ENCODE assay signal across 8 mouse cellular contexts in genomic region chr15:101977043-101977726, GRCm38 (mm10). TPM values are rescaled to one million over a fixed set of nuclear protein-coding genes. Genes with fewer than 3 reads are reported as not detected.
DNase-seq lines count a peak whose midpoint lies in the region; ATAC-seq and TF ChIP-seq lines count a peak whose summit lies in the region.

No protein-coding gene starts in this region.

- H3K9me3 ChIP-seq in hindbrain, postnatal 0 days (ENCODE audit: low read length): no peaks in the 10 kb centered on the region

- H3K4me3 ChIP-seq in hindbrain, postnatal 0 days (ENCODE audit: low read length): peak overlapping the region; percentile 38
- H3K4me3 ChIP-seq in left cerebral cortex, adult 2 months: peak overlapping the region; percentile 34
- H3K4me3 ChIP-seq in macrophage (ENCODE audit: inconsistent target): no peak overlapping the region; the same call in 1 of the 2 replicates

- no peaks in the 10 kb centered on the region for H3K36me3 ChIP-seq in hindbrain, postnatal 0 days (ENCODE audit: insufficient read depth, low read length)
- H3K36me3 ChIP-seq in macrophage (ENCODE audit: inconsistent target): no peaks in the 10 kb centered on the region

- H3K79me2 ChIP-seq in macrophage (ENCODE audit: inconsistent target): no peaks in the 10 kb centered on the region

- no peaks in the 10 kb centered on the region for H3K4me1 ChIP-seq in hindbrain, postnatal 0 days (ENCODE audit: insufficient read depth, low read length)

- H3K9ac ChIP-seq in hindbrain, postnatal 0 days (replicated peaks; ENCODE audit: low read length): peak overlapping the region; percentile 56

- peak; percentile 18 for DNase-seq in T-cell, adult 2 months (ENCODE audit: low spot score)
- peak; percentile 88 to 93 for DNase-seq in gastrocnemius, adult 8-10 months (ENCODE audit: low spot score in 2 of 2)
- peak; percentile 76 for DNase-seq in hindbrain, postnatal 0 days (ENCODE audit: low spot score)
- DNase-seq in left cerebral cortex, adult 2 months (ENCODE audit: extremely low spot score in 1 of 2, low spot score in 2 of 2): peak; percentile 83 to 85
- peak; percentile 87 for DNase-seq in right cerebral cortex, adult 18-20 months
- peak; percentile 80 for DNase-seq in urinary bladder, postnatal 10 days (ENCODE audit: low spot score)

- WGBS in hindbrain, postnatal 0 days: 4% methylated on average over 31 of the region's 39 CpGs
- 3% methylated on average over 36 of the region's 39 CpGs for WGBS in macrophage (ENCODE audit: missing documents)

- H3K27ac ChIP-seq in hindbrain, postnatal 0 days: peak overlapping the region; percentile 63
- peak overlapping the region; percentile 83 for H3K27ac ChIP-seq in left cerebral cortex, adult 2 months
- peak overlapping the region; percentile 89 for H3K27ac ChIP-seq in macrophage

- ATAC-seq in common myeloid progenitor, adult 5-6 weeks (replicated peaks; ENCODE audit: low read depth, poor library complexity, severe bottlenecking): peak; percentile 36
- ATAC-seq in hindbrain, postnatal 0 days: peak; percentile 74

- no peaks in the 10 kb centered on the region for H3K27me3 ChIP-seq in hindbrain, postnatal 0 days (ENCODE audit: insufficient read depth, low read length)

- peak; percentile 25 for TF ChIP-seq CTCF in hindbrain, postnatal 0 days (IDR thresholded peaks at IDR 0.05; ENCODE audit: low read depth)
- peak; percentile 23 for TF ChIP-seq CTCF in left cerebral cortex, adult 2 months (IDR thresholded peaks at IDR 0.05)

- intact Hi-C loops in left cerebral cortex, adult 2 months (cut with DNase I): no loop called here

- H3K4me2 ChIP-seq in hindbrain, postnatal 0 days (ENCODE audit: low read depth, low read length): peak overlapping the region; percentile 81

RNA-seq across cellular contexts. Expression of gene Krt78, which starts 23.1 kb away (rescaled TPM):
- total RNA-seq in common myeloid progenitor, adult 5-6 weeks (2017): not detected in 2 replicates
- total RNA-seq in gastrocnemius, adult 8-10 months (2022): not detected
- not detected in 2 replicates for total RNA-seq in hindbrain, postnatal 0 days (2014; rRNA removed)
- not detected in 2 replicates for polyA plus RNA-seq in hindbrain, postnatal 0 days (2015; fragmentation: Nextera tagmentation; extraction: Ambion mirVana)
- not detected for total RNA-seq in left cerebral cortex, adult 2 months (2021)
- not detected for total RNA-seq in macrophage (2018; cell fraction: chromatin; rRNA removed)
- total RNA-seq in macrophage (2018; cell fraction: cytosol; rRNA removed): not detected
- total RNA-seq in macrophage (2018; cell fraction: nucleus; rRNA removed): not detected
- polyA plus RNA-seq in macrophage (2018): not detected in 3 replicates

RNA-seq across cellular contexts. Expression of gene Krt8, which starts 27.1 kb away (rescaled TPM):
- total RNA-seq in common myeloid progenitor, adult 5-6 weeks (2017): not detected in 2 replicates
- total RNA-seq in gastrocnemius, adult 8-10 months (2022): under 1 TPM in 1 of 4 experiments, not detected in 3; 0.32 TPM
- 2.6 and 4.1 TPM in 2 replicates for total RNA-seq in hindbrain, postnatal 0 days (2014; rRNA removed)
- polyA plus RNA-seq in hindbrain, postnatal 0 days (2015; fragmentation: Nextera tagmentation; extraction: Ambion mirVana): 5.4 and 6.2 TPM in 2 replicates
- total RNA-seq in left cerebral cortex, adult 2 months (2021): under 1 TPM in 1 of 2 experiments, not detected in 1; 0.29 TPM
- total RNA-seq in macrophage (2018; cell fraction: chromatin; rRNA removed): not detected
- total RNA-seq in macrophage (2018; cell fraction: cytosol; rRNA removed): not detected
- total RNA-seq in macrophage (2018; cell fraction: nucleus; rRNA removed): not detected
- polyA plus RNA-seq in macrophage (2018): not detected in 3 replicates

RNA-seq across cellular contexts. Expression of gene Krt79, which starts 37.1 kb away (rescaled TPM):
- not detected in 2 replicates for total RNA-seq in common myeloid progenitor, adult 5-6 weeks (2017)
- total RNA-seq in gastrocnemius, adult 8-10 months (2022): not detected
- total RNA-seq in hindbrain, postnatal 0 days (2014; rRNA removed): 0.21 and 0.65 TPM in 2 replicates
- polyA plus RNA-seq in hindbrain, postnatal 0 days (2015; fragmentation: Nextera tagmentation; extraction: Ambion mirVana): 0.50 and 0.52 TPM in 2 replicates
- total RNA-seq in left cerebral cortex, adult 2 months (2021): not detected
- total RNA-seq in macrophage (2018; cell fraction: chromatin; rRNA removed): not detected
- not detected for total RNA-seq in macrophage (2018; cell fraction: cytosol; rRNA removed)
- total RNA-seq in macrophage (2018; cell fraction: nucleus; rRNA removed): not detected
- polyA plus RNA-seq in macrophage (2018): not detected in 3 replicates

RNA-seq across cellular contexts. Expression of gene Krt18, which starts 50.8 kb away (rescaled TPM):
- total RNA-seq in common myeloid progenitor, adult 5-6 weeks (2017): 15.7 and 19.7 TPM in 2 replicates
- 1 to 10 TPM in 1 of 4 experiments, under 1 TPM in 3; 0.29 to 2.0 (median 0.42) TPM for total RNA-seq in gastrocnemius, adult 8-10 months (2022)
- 3.4 and 5.0 TPM in 2 replicates for total RNA-seq in hindbrain, postnatal 0 days (2014; rRNA removed)
- 12.6 and 13.6 TPM in 2 replicates for polyA plus RNA-seq in hindbrain, postnatal 0 days (2015; fragmentation: Nextera tagmentation; extraction: Ambion mirVana)
- under 1 TPM; 0.33 to 0.38 TPM for total RNA-seq in left cerebral cortex, adult 2 months (2021)
- total RNA-seq in macrophage (2018; cell fraction: chromatin; rRNA removed): under 1 TPM in 1 of 26 experiments, not detected in 25; 0.47 TPM
- total RNA-seq in macrophage (2018; cell fraction: cytosol; rRNA removed): not detected
- total RNA-seq in macrophage (2018; cell fraction: nucleus; rRNA removed): not detected
- not detected in 3 replicates for polyA plus RNA-seq in macrophage (2018)

RNA-seq across cellular contexts. Expression of gene Krt4, which starts 52.6 kb away (rescaled TPM):
- not detected in 2 replicates for total RNA-seq in common myeloid progenitor, adult 5-6 weeks (2017)
- not detected for total RNA-seq in gastrocnemius, adult 8-10 months (2022)
- total RNA-seq in hindbrain, postnatal 0 days (2014; rRNA removed): not detected in 2 replicates
- polyA plus RNA-seq in hindbrain, postnatal 0 days (2015; fragmentation: Nextera tagmentation; extraction: Ambion mirVana): not detected in 2 replicates
- total RNA-seq in left cerebral cortex, adult 2 months (2021): not detected
- total RNA-seq in macrophage (2018; cell fraction: chromatin; rRNA removed): not detected
- total RNA-seq in macrophage (2018; cell fraction: cytosol; rRNA removed): not detected
- total RNA-seq in macrophage (2018; cell fraction: nucleus; rRNA removed): not detected
- polyA plus RNA-seq in macrophage (2018): not detected in 3 replicates

Comparison
In these comparisons a context has a peak if more than half of its experiments do, and no peak if none do; other contexts are left out.
1. DNase-seq: peak in every context shown above with its lines; median percentile 90 in gastrocnemius, adult 8-10 months; 87 in right cerebral cortex, adult 18-20 months; 84 in left cerebral cortex, adult 2 months; 80 in urinary bladder, postnatal 10 days; 76 in hindbrain, postnatal 0 days; 18 in T-cell, adult 2 months.